Mouse (Mus musculus) small intestine, adult 2 months (tissue): ENCODE results near the gene Zfpl1.
A peak's percentile ranks its signal among the peaks of the same experiment; 100 is the strongest.

Source experiments
- CTCF ChIP-seq: fragments of 200-500 bp; IDR thresholded peaks from 2 replicates; pipeline ENCODE4 v1.5.1; 2012; ENCODE audit warnings: low read depth, mild to moderate bottlenecking, control low read depth, inconsistent platforms, low read length, moderate library complexity, mixed read lengths; ENCODE audit not compliant: insufficient replicate concordance, insufficient read length; ENCODE audit errors: extremely low read depth
- POLR2A ChIP-seq: fragments of 200-500 bp; IDR thresholded peaks from 2 replicates; pipeline ENCODE4 v1.6.1; 2012; ENCODE audit warnings: low read depth, mild to moderate bottlenecking, control low read depth, inconsistent platforms, low read length, moderate library complexity

DNA sequence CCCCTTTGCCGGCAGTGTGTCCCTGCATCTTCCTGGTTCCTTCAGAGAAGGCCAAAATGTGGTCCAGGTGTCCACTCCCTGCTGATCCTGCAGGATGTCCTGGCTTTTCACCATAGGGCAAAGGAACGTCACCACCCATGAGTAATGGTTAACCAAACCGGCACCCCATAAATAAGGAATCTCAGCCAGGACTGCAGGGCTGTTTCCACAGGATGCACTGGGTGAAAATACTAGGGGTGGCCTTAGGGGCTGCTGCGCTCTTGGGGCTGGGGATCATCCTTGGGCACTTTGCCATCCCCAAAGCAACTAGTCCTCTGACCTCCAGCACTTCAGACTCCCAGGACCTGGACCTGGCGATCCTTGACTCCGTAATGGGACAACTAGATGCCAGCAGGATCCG is 20.8 kb upstream of the Zfpl1 start, which contains the start of gene Naaladl1:
- TF ChIP-seq CTCF (no peak), POLR2A (peak; percentile 95)
